Mouse (Mus musculus): ENCODE data around the gene Glrp1.

GRCm38 (mm10) chr1:88456451-88457072, 53.3 kb downstream of the Glrp1 start:
- TF ChIP-seq POLR2A (IDR thresholded peaks at IDR 0.05; ENCODE audit: insufficient read depth, low read depth, low read length) (no peak), CTCF (IDR thresholded peaks at IDR 0.05) (peak; percentile 91), EP300 (IDR thresholded peaks at IDR 0.05; ENCODE audit: insufficient read depth, low read depth, low read length) (no peak)
